Mouse (Mus musculus) heart, adult 2 months (tissue): ENCODE measurements around the gene Stx8.

ENCODE experiments used
- CTCF ChIP-seq: fragments of 200-600 bp; IDR thresholded peaks from 2 replicates; pipeline ENCODE4 v1.8.1; 2022; ENCODE audit warnings: antibody characterized with exemption, mild to moderate bottlenecking, moderate library complexity
- POLR2A ChIP-seq: fragments of 200-500 bp; IDR thresholded peaks from 2 replicates; pipeline ENCODE4 v1.6.1; 2011; ENCODE audit warnings: mild to moderate bottlenecking, low read depth, low read length, control low read depth; ENCODE audit not compliant: insufficient read depth

DNA sequence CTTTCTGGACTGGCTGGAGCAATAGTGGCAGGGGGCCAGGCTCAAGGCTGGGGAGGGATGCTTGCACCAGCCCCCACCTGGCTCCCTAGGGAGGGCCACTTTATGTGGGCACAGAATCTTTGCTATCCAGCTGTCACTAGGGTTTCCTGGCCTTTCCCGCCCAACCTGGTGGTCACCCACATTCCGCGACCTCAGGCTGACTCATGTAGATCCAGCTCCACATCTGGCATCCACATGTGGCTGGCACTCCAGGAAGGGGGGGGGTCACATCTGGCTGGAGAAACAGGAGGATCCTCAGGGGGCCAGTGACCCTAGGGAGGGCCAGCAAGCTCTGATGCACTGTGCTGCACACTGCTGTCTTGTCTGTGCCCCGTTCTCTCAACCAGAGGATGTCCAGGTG is 254.7 kb downstream of the Stx8 start:
- TF ChIP-seq CTCF (no peak), POLR2A (no peak)
